Comparison of ENCODE assay signal across 11 mouse cellular contexts in the genomic region with DNA sequence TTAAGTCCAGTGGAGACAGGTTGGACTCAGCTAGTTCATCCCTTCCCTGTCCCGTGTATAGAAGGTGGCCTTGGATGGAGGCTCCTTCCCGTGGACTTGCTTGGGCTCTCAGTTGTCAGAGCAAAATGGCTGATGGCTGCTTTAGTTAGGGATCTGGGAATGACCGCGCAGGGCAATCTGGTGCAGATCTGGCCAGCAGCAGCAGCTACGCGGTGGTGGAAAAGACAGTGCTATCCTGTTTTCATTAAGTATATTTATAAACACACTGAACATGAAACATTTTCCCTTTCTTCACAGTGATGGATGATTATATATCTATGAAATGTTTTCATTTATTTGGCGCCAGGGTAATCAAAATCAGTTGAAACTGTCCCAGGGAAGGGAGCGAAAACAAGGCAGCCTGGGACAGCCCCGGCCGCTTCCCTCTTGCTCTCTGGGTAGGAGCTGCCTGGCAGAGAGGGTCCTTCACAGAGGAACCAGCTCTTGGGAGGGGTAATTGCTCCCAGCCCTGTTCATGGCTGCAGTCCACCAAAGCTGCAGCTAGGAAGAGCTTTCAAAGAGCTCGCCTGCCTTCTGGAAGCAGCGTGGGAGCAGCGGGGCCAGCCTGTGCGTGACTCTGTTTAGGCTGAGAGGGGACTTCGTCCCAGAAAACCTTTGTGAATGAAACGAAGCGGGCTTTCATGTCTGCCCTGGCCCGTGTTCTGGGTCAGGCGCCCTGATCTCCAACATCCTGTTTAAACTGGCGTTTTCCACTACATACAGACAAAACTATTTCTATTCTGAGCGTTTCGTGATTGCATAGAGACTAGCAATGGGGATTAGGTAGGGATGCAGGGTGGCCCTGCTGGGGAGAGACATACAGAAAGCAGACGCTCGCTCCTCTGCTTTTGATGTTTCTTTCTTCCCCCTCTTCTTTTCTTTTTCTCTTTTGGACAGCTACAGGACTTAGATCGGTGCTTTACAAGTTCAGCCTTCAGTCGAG. TPM values are rescaled to one million over a fixed set of nuclear protein-coding genes. Genes with fewer than 3 reads are reported as not detected.
DNase-seq lines count a peak whose midpoint lies in the region; ATAC-seq lines count a peak whose summit lies in the region.
"Had no signal": no experiment of that assay in that cellular context is flagged by ENCODE, and none has a peak within 500 bp of the region (broad histone marks: within the 10 kb centered on the region; RNA-seq: fewer than 3 reads in every experiment).

No protein-coding gene starts in this region.

- WGBS in hindbrain, embryonic 10.5 days: 58% methylated on average over 26 of the region's 26 CpGs
- 62% methylated on average over 26 of the region's 26 CpGs for WGBS in hindbrain, embryonic 14.5 days
- WGBS in embryonic facial prominence, embryonic 14.5 days: 27% methylated on average over 26 of the region's 26 CpGs

- ATAC-seq in hindbrain, embryonic 14.5 days (ENCODE audit: low FRiP score): no peak
- ATAC-seq in embryonic facial prominence, embryonic 14.5 days (ENCODE audit: low read depth): peak; percentile 85
- no peak for ATAC-seq in CD4-positive, CD25-positive, alpha-beta regulatory T cell, adult 4 months

- H3K4me3 ChIP-seq in hindbrain, embryonic 10.5 days: no peak overlapping the region
- H3K4me3 ChIP-seq in hindbrain, embryonic 14.5 days (replicated peaks; ENCODE audit: low read length): no peak overlapping the region
- peak overlapping the region; percentile 6; the same call in 1 of the 2 replicates for H3K4me3 ChIP-seq in embryonic facial prominence, embryonic 14.5 days (ENCODE audit: low read depth, low read length)

- DNase-seq in hindbrain, embryonic 10.5 days (ENCODE audit: low spot score): peak; percentile 39
- no peak for DNase-seq in hindbrain, embryonic 14.5 days (ENCODE audit: low spot score)
- peak; percentile 16 for DNase-seq in brain, adult 2 months (ENCODE audit: low read depth, low spot score)
- peak; percentile 88 for DNase-seq in embryonic facial prominence, embryonic 14.5 days (ENCODE audit: low spot score)
- peak; percentile 72 for DNase-seq in lung, postnatal 10 days
- DNase-seq in adrenal gland, adult 8-10 months: no peak
- no peak for DNase-seq in gastrocnemius, adult 8-10 months (ENCODE audit: low spot score in 2 of 2)
- DNase-seq: cerebellum, adult 2 months; kidney, adult 8-10 months had no signal

- H3K27ac ChIP-seq in hindbrain, embryonic 10.5 days: peak overlapping the region; percentile 6; the same call in 1 of the 2 replicates
- no peak overlapping the region for H3K27ac ChIP-seq in hindbrain, embryonic 14.5 days
- peak overlapping the region; percentile 85 for H3K27ac ChIP-seq in embryonic facial prominence, embryonic 14.5 days (replicated peaks; ENCODE audit: low read depth, low read length)

- H3K9ac ChIP-seq in hindbrain, embryonic 14.5 days: no peak overlapping the region
- H3K9ac ChIP-seq in embryonic facial prominence, embryonic 14.5 days (ENCODE audit: low read depth, low read length): peak overlapping the region; percentile 32; the same call in 1 of the 2 replicates

- no peaks in the 10 kb centered on the region for H3K27me3 ChIP-seq in hindbrain, embryonic 10.5 days (ENCODE audit: insufficient read depth, poor library complexity, severe bottlenecking)
- no peaks in the 10 kb centered on the region for H3K27me3 ChIP-seq in hindbrain, embryonic 14.5 days (ENCODE audit: control insufficient read depth, insufficient read depth, low read length)
- H3K27me3 ChIP-seq in embryonic facial prominence, embryonic 14.5 days (replicated peaks; ENCODE audit: control insufficient read depth, insufficient read depth, low read length): no peaks in the 10 kb centered on the region

- H3K36me3 ChIP-seq in hindbrain, embryonic 10.5 days: no peaks in the 10 kb centered on the region
- no peaks in the 10 kb centered on the region for H3K36me3 ChIP-seq in hindbrain, embryonic 14.5 days (replicated peaks; ENCODE audit: control insufficient read depth, insufficient read depth)
- no peaks in the 10 kb centered on the region for H3K36me3 ChIP-seq in embryonic facial prominence, embryonic 14.5 days (ENCODE audit: control insufficient read depth, insufficient read depth, low read length)
- H3K36me3 ChIP-seq: G1E had no signal

- no peak overlapping the region for H3K4me2 ChIP-seq in hindbrain, embryonic 14.5 days (replicated peaks)
- H3K4me2 ChIP-seq in embryonic facial prominence, embryonic 14.5 days (ENCODE audit: low read depth, low read length): peak overlapping the region; percentile 39

- H3K9me3 ChIP-seq in hindbrain, embryonic 10.5 days: no peaks in the 10 kb centered on the region
- no peaks in the 10 kb centered on the region for H3K9me3 ChIP-seq in hindbrain, embryonic 14.5 days (ENCODE audit: control insufficient read depth, low read length)
- no peaks in the 10 kb centered on the region for H3K9me3 ChIP-seq in embryonic facial prominence, embryonic 14.5 days (ENCODE audit: control insufficient read depth, low read length)

- peaks cover 5% of the 10 kb centered on the region; the same call in 1 of the 2 replicates for H3K4me1 ChIP-seq in hindbrain, embryonic 10.5 days (replicated peaks)
- H3K4me1 ChIP-seq in hindbrain, embryonic 14.5 days (replicated peaks; ENCODE audit: control insufficient read depth, insufficient read depth, low read length): no peaks in the 10 kb centered on the region
- peaks cover 20% of the 10 kb centered on the region for H3K4me1 ChIP-seq in embryonic facial prominence, embryonic 14.5 days (ENCODE audit: control insufficient read depth, insufficient read depth, low read length)

RNA-seq across cellular contexts. Expression of gene Runx1, which starts 19.6 kb away (rescaled TPM):
- polyA plus RNA-seq in hindbrain, embryonic 10.5 days (2016; fragmentation: Nextera tagmentation; extraction: Ambion mirVana): 1.6 and 2.2 TPM in 2 replicates
- polyA plus RNA-seq in hindbrain, embryonic 14.5 days (2014; fragmentation: Nextera tagmentation; extraction: Ambion mirVana): 1.8 and 2.2 TPM in 2 replicates
- 13.7 and 13.9 TPM in 2 replicates for polyA plus RNA-seq in embryonic facial prominence, embryonic 14.5 days (2014; fragmentation: Nextera tagmentation; extraction: Ambion mirVana)
- 1 to 10 TPM; 4.1 to 7.8 (median 5.3) TPM for total RNA-seq in adrenal gland, adult 8-10 months (2022)
- 1 to 10 TPM; 1.4 to 4.5 (median 3.2) TPM for total RNA-seq in gastrocnemius, adult 8-10 months (2022)
- 10 to 100 TPM; 40.2 to 41.6 TPM for polyA plus RNA-seq in CD4-positive, CD25-positive, alpha-beta regulatory T cell, adult 4 months (2017; shearing (Covaris generic))

Comparison
In these comparisons a context has a peak if more than half of its experiments do, and no peak if none do; other contexts are left out.
1. DNase-seq: peak in hindbrain, embryonic 10.5 days (single experiment), brain, adult 2 months (single experiment), embryonic facial prominence, embryonic 14.5 days (single experiment) and lung, postnatal 10 days (single experiment); none in hindbrain, embryonic 14.5 days (single experiment), adrenal gland, adult 8-10 months (single experiment) and gastrocnemius, adult 8-10 months (0 of 2).